Mouse (Mus musculus) thymus, postnatal 10 days (tissue): ENCODE measurements at regions not wholly inside any gene's neighbourhood (a gene's known extent, or its start where the extent isn't known, plus 50 kb on each side); places are given as distances from the start of the nearest gene placed in this dataset.

Experiments used
- DNase-seq, 2 experiments: peaks; one replicate each; pipeline ENCODE4 v3.0.0; 2021; ENCODE audit warnings: low spot score in 2 of 2

GRCm38 (mm10) chr15:59794871-59795270, 221.5 kb downstream of the 4933412E24Rik start:
- DNase-seq, result no peak

- DNase-seq, result no peak
These were observed 229.5 kb downstream of the 4933412E24Rik start for GRCm38 (mm10) chr15:59786706-59787425.

GRCm38 (mm10) chr15:59785981-59786380, 230.4 kb downstream of the 4933412E24Rik start:
- no peak for DNase-seq

GRCm38 (mm10) chr15:59784556-59784929, 231.9 kb downstream of the 4933412E24Rik start:
- DNase-seq, result no peak

GRCm38 (mm10) chr15:59783782-59784555, 232.4 kb downstream of the 4933412E24Rik start:
- DNase-seq, result no peak

GRCm38 (mm10) chr15:59783393-59783781, 233.0 kb downstream of the 4933412E24Rik start:
- no peak for DNase-seq

GRCm38 (mm10) chr15:59780506-59780905, 235.9 kb downstream of the 4933412E24Rik start:
- no peak for DNase-seq

- DNase-seq, result no peak
These were observed 239.0 kb downstream of the 4933412E24Rik start for GRCm38 (mm10) chr15:59777307-59777871.

- DNase-seq, result no peak
These were observed 240.6 kb downstream of the 4933412E24Rik start for GRCm38 (mm10) chr15:59775781-59776180.

GRCm38 (mm10) chr15:59773983-59774382, 242.4 kb downstream of the 4933412E24Rik start:
- DNase-seq, result no peak

- DNase-seq, result no peak
These were observed 243.8 kb downstream of the 4933412E24Rik start for GRCm38 (mm10) chr15:59772595-59772994.

GRCm38 (mm10) chr15:59762061-59762460, 254.4 kb downstream of the 4933412E24Rik start:
- DNase-seq, result no peak

- DNase-seq, result no peak
These were observed 255.9 kb downstream of the 4933412E24Rik start for GRCm38 (mm10) chr15:59760490-59760889.

GRCm38 (mm10) chr15:59759566-59759965, 256.8 kb downstream of the 4933412E24Rik start:
- DNase-seq, result no peak

GRCm38 (mm10) chr15:59758971-59759370, 257.4 kb downstream of the 4933412E24Rik start:
- DNase-seq, result no peak

GRCm38 (mm10) chr15:59756141-59756540, 260.3 kb downstream of the 4933412E24Rik start:
- no peak for DNase-seq

GRCm38 (mm10) chr15:59754906-59755305, 261.5 kb downstream of the 4933412E24Rik start:
- no peak for DNase-seq

- no peak for DNase-seq
These were observed 264.1 kb downstream of the 4933412E24Rik start for GRCm38 (mm10) chr15:59752277-59752676.

GRCm38 (mm10) chr15:59746290-59746689, 270.1 kb downstream of the 4933412E24Rik start:
- no peak for DNase-seq

- DNase-seq, result no peak
These were observed 271.9 kb downstream of the 4933412E24Rik start for GRCm38 (mm10) chr15:59744411-59744931.

- DNase-seq, result no peak
These were observed 277.2 kb downstream of the 4933412E24Rik start for GRCm38 (mm10) chr15:59739197-59739596.

- no peak for DNase-seq
These were observed 279.2 kb downstream of the 4933412E24Rik start for GRCm38 (mm10) chr15:59737247-59737646.
